Mouse (Mus musculus) midbrain, embryonic 15.5 days (tissue): ENCODE data around the gene Ldb2. TPM values are rescaled to one million over a fixed set of nuclear protein-coding genes. Genes with fewer than 3 reads are reported as not detected.

Experiments
- ATAC-seq: fragments of 200-750 bp; cut with Nextera tagmentation; replicated peaks from 2 replicates; pipeline ENCODE4 v1.8.0; 2017; ENCODE audit warnings: moderate TSS enrichment
- H3K27ac ChIP-seq: fragments of 300-500 bp; sonication (generic); 2 replicates; pipeline ENCODE4 v1.5.1; 2015; ENCODE audit warnings: mild to moderate bottlenecking, inconsistent platforms
- H3K27me3 ChIP-seq: fragments of 300-500 bp; sonication (generic); replicated peaks from 2 replicates; pipeline ENCODE4 v1.6.1; 2015; ENCODE audit warnings: inconsistent platforms
- H3K36me3 ChIP-seq: fragments of 300-500 bp; sonication (generic); replicated peaks from 2 replicates; pipeline ENCODE4 v1.6.1; 2015; ENCODE audit warnings: inconsistent platforms
- H3K4me1 ChIP-seq: fragments of 300-500 bp; sonication (generic); 2 replicates; pipeline ENCODE4 v1.6.1; 2015; ENCODE audit warnings: inconsistent platforms
- H3K4me2 ChIP-seq: fragments of 300-500 bp; sonication (generic); 2 replicates; pipeline ENCODE4 v1.6.1; 2015; ENCODE audit warnings: inconsistent platforms, mild to moderate bottlenecking, moderate library complexity
- H3K4me3 ChIP-seq: fragments of 300-500 bp; sonication (generic); 2 replicates; pipeline ENCODE4 v1.5.1; 2015; ENCODE audit warnings: mild to moderate bottlenecking, inconsistent platforms
- H3K9ac ChIP-seq: fragments of 300-500 bp; sonication (generic); 2 replicates; pipeline ENCODE4 v1.6.1; 2015; ENCODE audit warnings: mild to moderate bottlenecking, inconsistent platforms
- H3K9me3 ChIP-seq: fragments of 300-500 bp; sonication (generic); 2 replicates; pipeline ENCODE4 v1.6.1; 2016; ENCODE audit warnings: inconsistent platforms
- WGBS: fragments of 180-500 bp; shearing (Covaris S2); methylation state at CpG from one replicate; pipeline ENCODE4 v1.1.7; 2015; ENCODE audit warnings: mixed read lengths; 5-methylcytosine and 5-hydroxymethylcytosine counted together
- polyA plus RNA-seq: library from polyadenylated mRNA; unstranded; fragments of >200 nt; fragmentation: Nextera tagmentation; extraction: Ambion mirVana; gene quantifications from 2 replicates; pipeline ENCODE4 v1.2.1, GENCODE M21; 2015

Ldb2 gene
- polyA plus RNA-seq, 1 experiment from 2014 or later, result 81.0 TPM

DNA sequence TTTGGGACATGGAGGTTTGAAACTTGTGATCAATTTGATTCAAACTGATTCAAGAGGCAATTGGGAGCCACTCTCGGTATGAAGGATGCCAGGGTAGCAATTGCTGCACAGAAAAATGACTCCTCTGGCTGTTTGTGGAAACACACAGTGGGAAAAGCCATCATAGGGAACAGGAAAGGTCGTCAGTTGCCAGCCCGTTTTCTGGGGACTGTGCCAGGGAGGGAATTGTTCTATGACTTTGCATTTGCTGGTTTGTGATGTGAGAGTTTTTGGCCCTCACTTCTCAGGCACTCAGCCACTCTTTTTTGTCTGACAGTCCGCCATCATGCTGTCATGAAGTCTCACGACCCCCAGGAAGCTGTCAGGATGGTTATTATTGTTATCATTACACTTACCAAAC, 88.3 kb downstream of the Ldb2 start:
- H3K9me3 ChIP-seq, result no peaks in the 10 kb centered on the region

DNA sequence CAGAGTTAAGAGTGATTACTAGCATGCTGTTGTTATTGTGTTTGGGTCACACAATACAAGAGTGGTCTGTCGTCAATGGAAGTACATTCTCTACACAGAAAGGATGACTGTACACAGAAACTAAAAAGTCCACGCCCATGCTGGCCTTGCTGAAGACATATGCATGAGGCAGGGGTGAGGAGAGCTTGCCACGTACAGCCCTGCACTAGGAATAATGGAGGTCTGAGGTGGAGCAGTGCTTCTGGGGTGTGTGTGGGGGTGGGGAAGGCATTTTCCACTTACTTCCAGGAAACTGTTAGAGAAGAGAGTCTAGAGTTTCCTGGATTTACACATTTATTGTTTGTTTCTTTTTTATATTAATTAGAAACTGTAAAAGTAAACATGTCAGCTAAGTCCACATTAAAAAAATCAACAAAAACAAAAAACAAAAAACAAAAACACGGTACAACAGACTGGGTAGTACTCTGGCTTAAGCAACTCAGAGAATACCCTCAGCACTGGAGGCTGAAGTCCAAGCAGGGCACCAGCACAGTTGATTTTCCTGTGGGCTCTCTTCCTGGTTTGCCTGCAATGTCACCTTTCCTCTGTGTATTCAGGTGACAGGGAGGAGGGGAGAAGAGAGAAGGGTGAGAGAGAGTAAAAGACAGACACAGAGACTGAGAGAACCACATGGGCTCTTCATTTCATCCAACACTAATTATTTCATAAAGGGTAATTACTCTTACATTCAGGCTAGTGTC, 89.2 kb downstream of the Ldb2 start:
- 57% methylated on average over 4 of the region's 4 CpGs for WGBS
- no peak for ATAC-seq
- Histone ChIP-seq H3K36me3 (no peaks in the 10 kb centered on the region), H3K9me3 (no peaks in the 10 kb centered on the region), H3K27ac (no peak overlapping the region), H3K9ac (no peak overlapping the region), H3K27me3 (no peaks in the 10 kb centered on the region), H3K4me2 (no peak overlapping the region), H3K4me3 (no peak overlapping the region), H3K4me1 (peaks cover 26% of the 10 kb centered on the region)

More for the DNA sequence above, 88.3 kb downstream of the Ldb2 start:
- no peak for ATAC-seq
- Histone ChIP-seq H3K36me3 (no peaks in the 10 kb centered on the region), H3K27me3 (no peaks in the 10 kb centered on the region), H3K9ac (no peak overlapping the region), H3K4me2 (no peak overlapping the region), H3K4me3 (no peak overlapping the region), H3K27ac (no peak overlapping the region), H3K4me1 (peaks cover 26% of the 10 kb centered on the region)
- WGBS, result 58% methylated on average over 5 of the region's 5 CpGs

- peaks cover 20% of the 10 kb centered on the region for H3K4me1 ChIP-seq
- 96% methylated on average over 2 of the region's 2 CpGs for WGBS
- no peak for ATAC-seq
These were observed 90.2 kb downstream of the Ldb2 start for GRCm38 (mm10) chr5:44709276-44709675.

GRCm38 (mm10) chr5:44707946-44708345, 91.5 kb downstream of the Ldb2 start:
- 72% methylated on average over 3 of the region's 3 CpGs for WGBS
- no peak overlapping the region for H3K9ac ChIP-seq
- H3K4me3 ChIP-seq, result no peak overlapping the region
- no peaks in the 10 kb centered on the region for H3K36me3 ChIP-seq
- no peak for ATAC-seq
- peaks cover 12% of the 10 kb centered on the region for H3K4me1 ChIP-seq
- H3K27me3 ChIP-seq, result no peaks in the 10 kb centered on the region
- no peak overlapping the region for H3K27ac ChIP-seq
- H3K4me2 ChIP-seq, result no peak overlapping the region
- no peaks in the 10 kb centered on the region for H3K9me3 ChIP-seq

More at GRCm38 (mm10) chr5:44709276-44709675, 90.2 kb downstream of the Ldb2 start:
- Histone ChIP-seq H3K4me2 (no peak overlapping the region), H3K27me3 (no peaks in the 10 kb centered on the region), H3K4me3 (no peak overlapping the region), H3K27ac (no peak overlapping the region), H3K9ac (no peak overlapping the region), H3K9me3 (no peaks in the 10 kb centered on the region), H3K36me3 (no peaks in the 10 kb centered on the region)

GRCm38 (mm10) chr5:44706997-44707698, 92.3 kb downstream of the Ldb2 start:
- no peaks in the 10 kb centered on the region for H3K36me3 ChIP-seq
- H3K4me1 ChIP-seq, result peaks cover 12% of the 10 kb centered on the region
- H3K9ac ChIP-seq, result no peak overlapping the region
- H3K4me2 ChIP-seq, result peak overlapping the region; percentile 4; the same call in 1 of the 2 replicates
- ATAC-seq, result peak; percentile 66; the same call in 1 of the 2 replicates
- WGBS, result 36% methylated on average over 6 of the region's 6 CpGs
- H3K9me3 ChIP-seq, result no peaks in the 10 kb centered on the region
- no peak overlapping the region for H3K4me3 ChIP-seq
- H3K27me3 ChIP-seq, result no peaks in the 10 kb centered on the region
- H3K27ac ChIP-seq, result peak overlapping the region; percentile 34

- H3K36me3 ChIP-seq, result no peaks in the 10 kb centered on the region
- peaks cover 32% of the 10 kb centered on the region for H3K4me1 ChIP-seq
- peak overlapping the region; percentile 10; the same call in 1 of the 2 replicates for H3K27ac ChIP-seq
- no peak overlapping the region for H3K9ac ChIP-seq
- H3K9me3 ChIP-seq, result no peaks in the 10 kb centered on the region
- no peak overlapping the region for H3K4me3 ChIP-seq
- H3K4me2 ChIP-seq, result no peak overlapping the region
- ATAC-seq, result peak; percentile 77
- no peaks in the 10 kb centered on the region for H3K27me3 ChIP-seq
- 33% methylated on average over 3 of the region's 3 CpGs for WGBS
These were observed 101.5 kb downstream of the Ldb2 start for GRCm38 (mm10) chr5:44697993-44698392.

DNA sequence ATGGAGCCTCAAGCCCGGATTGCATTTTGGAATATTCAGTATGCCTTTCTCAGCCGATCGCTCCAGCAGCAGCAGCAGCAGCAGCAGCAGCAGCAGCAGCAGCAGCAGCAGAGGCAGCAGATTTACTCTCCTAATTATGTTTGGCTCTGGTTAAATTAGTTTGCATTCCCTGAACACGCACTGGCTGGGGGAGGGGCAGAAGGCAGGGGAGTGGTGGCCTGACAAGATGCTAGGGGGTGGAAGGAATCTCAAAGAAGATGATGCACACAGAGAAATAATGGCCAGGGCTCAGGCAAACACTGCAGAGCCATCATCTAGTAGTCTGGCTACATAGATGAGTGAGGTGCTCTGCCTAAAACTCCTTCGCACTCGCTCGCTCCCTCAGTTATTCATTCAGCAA, 102.9 kb downstream of the Ldb2 start:
- H3K9ac ChIP-seq, result no peak overlapping the region
- peak; percentile 43; the same call in 1 of the 2 replicates for ATAC-seq
- WGBS, result 49% methylated on average over 7 of the region's 7 CpGs

GRCm38 (mm10) chr5:44693674-44694073, 105.8 kb downstream of the Ldb2 start:
- Histone ChIP-seq H3K9ac (no peak overlapping the region), H3K4me1 (peaks cover 32% of the 10 kb centered on the region), H3K4me2 (no peak overlapping the region), H3K4me3 (no peak overlapping the region), H3K27me3 (no peaks in the 10 kb centered on the region), H3K27ac (peak overlapping the region; percentile 21; the same call in 1 of the 2 replicates), H3K36me3 (no peaks in the 10 kb centered on the region), H3K9me3 (no peaks in the 10 kb centered on the region)
- 12% methylated on average over 5 of the region's 5 CpGs for WGBS
- ATAC-seq, result peak; percentile 60

More for the DNA sequence above, 102.9 kb downstream of the Ldb2 start:
- Histone ChIP-seq H3K27me3 (no peaks in the 10 kb centered on the region), H3K4me2 (0 out of 2 replicates have a peak overlapping the region, but pooled peaks have one; percentile 4), H3K4me1 (peaks cover 32% of the 10 kb centered on the region), H3K4me3 (no peak overlapping the region), H3K27ac (peak overlapping the region; percentile 22), H3K36me3 (no peaks in the 10 kb centered on the region), H3K9me3 (no peaks in the 10 kb centered on the region)

DNA sequence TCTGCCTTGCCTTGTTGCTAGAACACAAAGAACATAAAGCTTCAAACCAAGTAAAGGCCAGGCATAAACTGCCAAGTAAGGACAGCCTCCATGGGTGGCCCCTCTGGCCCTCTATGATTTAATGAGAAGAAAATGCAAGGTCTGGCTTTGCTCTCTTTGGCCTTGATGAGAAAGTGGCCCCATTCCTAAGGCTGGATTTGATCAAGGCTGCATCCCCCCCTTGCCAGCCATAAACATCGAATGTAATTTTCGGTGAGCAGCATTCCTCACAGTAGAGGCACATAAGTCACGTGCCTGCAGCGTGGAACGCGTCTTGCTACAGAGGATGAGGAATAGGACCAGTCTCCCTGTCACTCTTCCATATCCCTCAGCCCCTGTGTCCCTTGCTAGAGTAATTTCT, 113.1 kb downstream of the Ldb2 start:
- Histone ChIP-seq H3K36me3 (no peaks in the 10 kb centered on the region), H3K4me2 (no peak overlapping the region), H3K9ac (no peak overlapping the region), H3K4me1 (no peaks in the 10 kb centered on the region), H3K27ac (no peak overlapping the region), H3K9me3 (no peaks in the 10 kb centered on the region), H3K27me3 (no peaks in the 10 kb centered on the region), H3K4me3 (no peak overlapping the region)
- WGBS, result 85% methylated on average over 6 of the region's 6 CpGs
- ATAC-seq, result no peak

DNA sequence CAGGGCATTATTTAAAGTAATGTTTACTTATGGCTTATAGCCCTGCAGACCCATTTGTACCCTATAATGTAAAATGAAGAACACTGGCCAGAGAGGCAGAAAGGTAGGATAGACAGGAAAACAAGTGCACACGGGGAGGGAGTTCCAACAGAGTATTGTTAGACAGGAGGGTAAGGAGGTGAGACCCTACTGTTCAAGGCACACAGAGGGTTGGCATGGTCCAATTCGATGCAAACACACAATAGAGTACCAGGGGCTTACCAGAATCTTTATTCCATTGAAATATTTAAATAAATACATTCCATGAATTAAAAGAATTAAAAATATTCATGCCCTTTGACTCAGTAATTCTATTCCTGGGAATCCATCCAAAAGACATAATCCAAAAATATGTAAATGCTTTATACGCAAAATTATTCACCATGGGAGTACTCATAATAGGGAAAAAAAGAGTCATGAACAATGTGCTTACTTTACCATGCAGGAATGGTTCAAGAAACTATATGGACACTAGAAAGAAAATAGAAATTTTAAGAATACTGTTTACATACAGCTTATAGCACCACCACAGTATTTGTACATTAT, 118.3 kb downstream of the Ldb2 start:
- ATAC-seq, result 0 out of 2 replicates have a peak, but pooled peaks have one; percentile 55
- no peaks in the 10 kb centered on the region for H3K9me3 ChIP-seq
- H3K4me3 ChIP-seq, result no peak overlapping the region
- no peak overlapping the region for H3K9ac ChIP-seq
- peak overlapping the region; percentile 10; the same call in 1 of the 2 replicates for H3K27ac ChIP-seq
- H3K4me1 ChIP-seq, result peaks cover 5% of the 10 kb centered on the region; the same call in 1 of the 2 replicates
- 51% methylated on average over 3 of the region's 3 CpGs for WGBS
- no peaks in the 10 kb centered on the region for H3K36me3 ChIP-seq
- H3K27me3 ChIP-seq, result no peaks in the 10 kb centered on the region
- no peak overlapping the region for H3K4me2 ChIP-seq

GRCm38 (mm10) chr5:44677814-44678213, 121.7 kb downstream of the Ldb2 start:
- Histone ChIP-seq H3K9ac (no peak overlapping the region), H3K36me3 (no peaks in the 10 kb centered on the region), H3K4me3 (no peak overlapping the region), H3K27ac (peak overlapping the region; percentile 59; the same call in 1 of the 2 replicates), H3K9me3 (no peaks in the 10 kb centered on the region), H3K27me3 (no peaks in the 10 kb centered on the region), H3K4me2 (no peak overlapping the region), H3K4me1 (peaks cover 20% of the 10 kb centered on the region; the same call in 1 of the 2 replicates)
- WGBS, result 80% methylated on average over 5 of the region's 5 CpGs
- no peak for ATAC-seq

DNA sequence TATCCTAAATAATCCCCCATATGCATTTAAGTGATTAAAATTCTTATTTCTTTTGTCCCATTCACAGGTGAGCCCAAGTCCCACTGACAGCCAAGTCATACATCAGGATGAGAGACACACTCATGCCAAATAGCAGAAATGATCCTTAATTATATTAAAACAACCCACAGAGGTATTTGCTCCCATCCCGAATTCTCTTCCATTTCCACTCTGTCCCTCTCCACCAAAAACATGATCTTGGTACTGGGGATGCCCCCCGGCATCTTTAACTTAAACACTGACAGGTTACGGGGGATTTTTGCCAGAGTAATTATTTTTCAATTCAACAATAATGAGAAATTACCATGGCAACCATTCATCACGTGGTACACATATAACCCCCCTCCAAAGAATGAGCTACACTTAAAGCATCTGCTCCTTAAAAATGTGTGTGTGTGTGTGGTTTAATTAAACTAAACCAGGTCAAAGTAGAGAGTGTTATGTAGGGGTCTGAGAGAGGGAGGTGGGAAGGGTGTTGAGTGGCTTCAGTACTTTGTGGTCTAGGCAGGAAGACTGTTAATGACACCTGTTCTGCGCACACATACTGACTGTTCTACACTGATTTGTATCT, 123.2 kb downstream of the Ldb2 start:
- Histone ChIP-seq H3K9me3 (no peaks in the 10 kb centered on the region), H3K27me3 (no peaks in the 10 kb centered on the region), H3K4me3 (no peak overlapping the region), H3K27ac (peak overlapping the region; percentile 60), H3K4me1 (peaks cover 20% of the 10 kb centered on the region; the same call in 1 of the 2 replicates), H3K9ac (no peak overlapping the region), H3K36me3 (no peaks in the 10 kb centered on the region), H3K4me2 (no peak overlapping the region)
- 44% methylated on average over 5 of the region's 5 CpGs for WGBS
- ATAC-seq, result peak; percentile 82
